Mouse (Mus musculus): Measurements from ENCODE around the gene Rufy2. TPM values are rescaled to one million over a fixed set of nuclear protein-coding genes. Genes with fewer than 3 reads are reported as not detected.

Rufy2 gene
- polyA plus RNA-seq, 1 experiment from 2014 or later = 28.7 TPM

DNA sequence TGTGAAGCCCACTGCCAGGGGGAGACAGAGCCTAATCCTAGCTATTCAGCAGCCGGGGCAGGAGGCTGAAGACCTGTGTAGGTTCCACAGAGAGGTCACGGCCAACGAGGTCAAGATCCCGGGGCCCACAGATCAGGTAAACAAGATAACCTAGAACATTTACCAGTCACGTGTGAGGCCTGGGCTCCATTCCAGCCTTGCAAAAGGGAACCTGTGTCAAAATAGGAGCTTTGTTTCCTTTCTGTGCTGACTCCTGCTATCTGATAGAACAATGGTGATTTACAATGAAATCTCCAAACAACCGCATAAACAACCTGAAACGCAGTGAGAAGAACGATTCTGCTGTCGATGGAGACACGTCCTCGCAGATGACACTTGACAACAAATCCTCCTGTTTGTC lies 80.4 kb downstream of the Rufy2 start:
- no peak for DNase-seq (ENCODE audit: extremely low spot score, low spot score)
- WGBS = 85% methylated on average over 11 of the region's 11 CpGs
- no peak overlapping the region for H3K27ac ChIP-seq
- peaks cover 23% of the 10 kb centered on the region for H3K4me1 ChIP-seq
- H3K27me3 ChIP-seq (ENCODE audit: poor library complexity, severe bottlenecking) = no peaks in the 10 kb centered on the region
- H3K4me3 ChIP-seq = no peak overlapping the region
- no peaks in the 10 kb centered on the region for H3K36me3 ChIP-seq (replicated peaks)
- H3K9me3 ChIP-seq = no peaks in the 10 kb centered on the region

- Histone ChIP-seq H3K4me1 (peaks cover 27% of the 10 kb centered on the region), H3K36me3 (replicated peaks) (no peaks in the 10 kb centered on the region), H3K9me3 (no peaks in the 10 kb centered on the region), H3K27me3 (ENCODE audit: poor library complexity, severe bottlenecking) (no peaks in the 10 kb centered on the region), H3K4me3 (no peak overlapping the region), H3K27ac (no peak overlapping the region)
- DNase-seq (ENCODE audit: extremely low spot score, low spot score) = no peak
- WGBS = 79% methylated on average over 12 of the region's 12 CpGs
Measured at GRCm38 (mm10) chr10:63061266-63061665, 81.2 kb downstream of the Rufy2 start.

GRCm38 (mm10) chr10:63062696-63063095 lies 82.7 kb downstream of the Rufy2 start:
- WGBS = 87% methylated on average over 5 of the region's 5 CpGs
- no peak overlapping the region for H3K27ac ChIP-seq
- peaks cover 17% of the 10 kb centered on the region for H3K4me1 ChIP-seq
- DNase-seq (ENCODE audit: extremely low spot score, low spot score) = no peak
- H3K4me3 ChIP-seq = no peak overlapping the region
- no peaks in the 10 kb centered on the region for H3K27me3 ChIP-seq (ENCODE audit: poor library complexity, severe bottlenecking)
- H3K9me3 ChIP-seq = no peaks in the 10 kb centered on the region
- H3K36me3 ChIP-seq (replicated peaks) = no peaks in the 10 kb centered on the region

GRCm38 (mm10) chr10:63063365-63063764 lies 83.3 kb downstream of the Rufy2 start:
- Histone ChIP-seq H3K36me3 (replicated peaks) (no peaks in the 10 kb centered on the region), H3K27me3 (ENCODE audit: poor library complexity, severe bottlenecking) (no peaks in the 10 kb centered on the region), H3K27ac (no peak overlapping the region), H3K4me1 (peaks cover 17% of the 10 kb centered on the region), H3K9me3 (no peaks in the 10 kb centered on the region), H3K4me3 (no peak overlapping the region)
- no peak for DNase-seq (ENCODE audit: extremely low spot score, low spot score)
- 82% methylated on average over 7 of the region's 7 CpGs for WGBS

GRCm38 (mm10) chr10:63064516-63064915 lies 84.5 kb downstream of the Rufy2 start:
- no peak for DNase-seq (ENCODE audit: extremely low spot score, low spot score)
- WGBS = 89% methylated on average over 9 of the region's 9 CpGs
- H3K4me1 ChIP-seq = peaks cover 17% of the 10 kb centered on the region
- no peaks in the 10 kb centered on the region for H3K27me3 ChIP-seq (ENCODE audit: poor library complexity, severe bottlenecking)
- no peak overlapping the region for H3K4me3 ChIP-seq
- H3K9me3 ChIP-seq = no peaks in the 10 kb centered on the region
- no peaks in the 10 kb centered on the region for H3K36me3 ChIP-seq (replicated peaks)
- H3K27ac ChIP-seq = no peak overlapping the region

GRCm38 (mm10) chr10:63065561-63065960 lies 85.5 kb downstream of the Rufy2 start:
- H3K4me1 ChIP-seq = peaks cover 17% of the 10 kb centered on the region

GRCm38 (mm10) chr10:63065988-63066387 lies 86.0 kb downstream of the Rufy2 start:
- no peaks in the 10 kb centered on the region for H3K9me3 ChIP-seq
- no peaks in the 10 kb centered on the region for H3K36me3 ChIP-seq (replicated peaks)
- peaks cover 17% of the 10 kb centered on the region for H3K4me1 ChIP-seq
- no peaks in the 10 kb centered on the region for H3K27me3 ChIP-seq (ENCODE audit: poor library complexity, severe bottlenecking)
- peak; percentile 79 for DNase-seq (ENCODE audit: extremely low spot score, low spot score)
- WGBS = 8% methylated on average over 5 of the region's 5 CpGs
- H3K27ac ChIP-seq = no peak overlapping the region
- no peak overlapping the region for H3K4me3 ChIP-seq

More at GRCm38 (mm10) chr10:63065561-63065960, 85.5 kb downstream of the Rufy2 start:
- no peak for DNase-seq (ENCODE audit: extremely low spot score, low spot score)
- WGBS = 56% methylated on average over 8 of the region's 8 CpGs
- Histone ChIP-seq H3K9me3 (no peaks in the 10 kb centered on the region), H3K27ac (no peak overlapping the region), H3K27me3 (ENCODE audit: poor library complexity, severe bottlenecking) (no peaks in the 10 kb centered on the region), H3K4me3 (no peak overlapping the region), H3K36me3 (replicated peaks) (no peaks in the 10 kb centered on the region)

Other genes with a start within 250 kb of the Rufy2 start
- gene Ccar1, start 187.9 kb upstream of the Rufy2 start, polyA plus RNA-seq (2016; fragmentation: Nextera tagmentation; extraction: Ambion mirVana) = 165 and 178 TPM in 2 replicates
- 30.6 and 33.1 TPM in 2 replicates for gene Tet1, start 71.2 kb upstream of the Rufy2 start, polyA plus RNA-seq (2016; fragmentation: Nextera tagmentation; extraction: Ambion mirVana)
- gene Slc25a16, start 59.6 kb upstream of the Rufy2 start, polyA plus RNA-seq (2016; fragmentation: Nextera tagmentation; extraction: Ambion mirVana) = 10.7 and 11.9 TPM in 2 replicates
- 40.5 and 41.3 TPM in 2 replicates for gene Dna2, start 33.2 kb upstream of the Rufy2 start, polyA plus RNA-seq (2016; fragmentation: Nextera tagmentation; extraction: Ambion mirVana)
- gene Hnrnph3, start 44.0 kb downstream of the Rufy2 start, polyA plus RNA-seq (2016; fragmentation: Nextera tagmentation; extraction: Ambion mirVana) = 218 and 221 TPM in 2 replicates
- 0.76 and 0.93 TPM in 2 replicates for gene Pbld2, start 44.1 kb downstream of the Rufy2 start, polyA plus RNA-seq (2016; fragmentation: Nextera tagmentation; extraction: Ambion mirVana)
- 1.5 and 1.8 TPM in 2 replicates for gene Pbld1, start 79.9 kb downstream of the Rufy2 start, polyA plus RNA-seq (2016; fragmentation: Nextera tagmentation; extraction: Ambion mirVana)
- 0.55 and 0.73 TPM in 2 replicates for gene Atoh7, start 119.4 kb downstream of the Rufy2 start, polyA plus RNA-seq (2016; fragmentation: Nextera tagmentation; extraction: Ambion mirVana)
- gene Mypn, start 223.7 kb downstream of the Rufy2 start, polyA plus RNA-seq (2016; fragmentation: Nextera tagmentation; extraction: Ambion mirVana) = 0.05 and 0.11 TPM in 2 replicates

Data from forebrain, embryonic 10.5 days (tissue).